Comparison of ENCODE assay signal across 24 mouse cellular contexts in the genomic region with DNA sequence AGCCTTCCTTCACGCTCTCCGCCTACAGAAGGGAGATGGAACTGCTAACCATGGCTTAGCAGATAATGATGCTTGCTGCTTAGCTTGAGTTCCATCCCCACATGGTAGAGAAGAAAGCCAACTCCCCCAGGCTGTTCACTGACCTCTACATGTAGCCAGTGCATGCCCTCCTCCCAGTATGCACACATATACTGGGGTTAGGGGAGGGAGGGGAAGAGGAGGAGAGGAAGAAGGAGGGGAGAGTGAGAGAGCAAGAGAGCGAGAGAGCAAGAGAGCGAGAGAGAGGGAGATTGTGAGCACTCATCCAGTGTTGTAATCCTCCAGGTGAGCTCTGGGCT.
DNase-seq lines count a peak whose midpoint lies in the region; ATAC-seq and TF ChIP-seq lines count a peak whose summit lies in the region.
"Had no signal": no experiment of that assay in that cellular context is flagged by ENCODE, and none has a peak within 500 bp of the region (broad histone marks: within the 10 kb centered on the region; RNA-seq: fewer than 3 reads in every experiment).

No protein-coding gene starts in this region.

- H3K27ac ChIP-seq in embryonic facial prominence, embryonic 13.5 days = peak overlapping the region; percentile 48; the same call in 1 of the 2 replicates
- H3K27ac ChIP-seq in embryonic facial prominence, embryonic 10.5 days (replicated peaks) = no peak overlapping the region
- H3K27ac ChIP-seq in kidney, embryonic 15.5 days = peak overlapping the region; percentile 48; the same call in 1 of the 2 replicates
- peak overlapping the region; percentile 3; the same call in 1 of the 2 replicates for H3K27ac ChIP-seq in kidney, postnatal 0 days
- H3K27ac ChIP-seq in forebrain, embryonic 15.5 days (replicated peaks) = no peak overlapping the region
- H3K27ac ChIP-seq: forebrain, embryonic 10.5 days; forebrain, embryonic 12.5 days had no signal

- no peak overlapping the region for H3K9ac ChIP-seq in embryonic facial prominence, embryonic 13.5 days
- H3K9ac ChIP-seq in kidney, embryonic 15.5 days = no peak overlapping the region
- H3K9ac ChIP-seq in kidney, postnatal 0 days (ENCODE audit: low read depth, low read length) = no peak overlapping the region
- H3K9ac ChIP-seq in forebrain, embryonic 15.5 days (replicated peaks) = no peak overlapping the region
- H3K9ac ChIP-seq: forebrain, embryonic 12.5 days; forebrain, postnatal 0 days had no signal

- H3K4me3 ChIP-seq in embryonic facial prominence, embryonic 13.5 days = no peak overlapping the region
- no peak overlapping the region for H3K4me3 ChIP-seq in embryonic facial prominence, embryonic 10.5 days
- no peak overlapping the region for H3K4me3 ChIP-seq in kidney, embryonic 15.5 days (replicated peaks)
- H3K4me3 ChIP-seq in kidney, postnatal 0 days (replicated peaks; ENCODE audit: low read depth, low read length) = no peak overlapping the region
- H3K4me3 ChIP-seq in forebrain, embryonic 15.5 days = no peak overlapping the region
- H3K4me3 ChIP-seq: erythroblast, embryonic 14.5 days; forebrain, embryonic 10.5 days; forebrain, embryonic 12.5 days had no signal

- peaks cover 24% of the 10 kb centered on the region for H3K27me3 ChIP-seq in embryonic facial prominence, embryonic 13.5 days
- peaks cover 24% of the 10 kb centered on the region for H3K27me3 ChIP-seq in embryonic facial prominence, embryonic 10.5 days (replicated peaks; ENCODE audit: low read depth, poor library complexity, severe bottlenecking)
- H3K27me3 ChIP-seq in kidney, embryonic 15.5 days = peaks cover 80% of the 10 kb centered on the region
- peaks cover 8% of the 10 kb centered on the region; the same call in 1 of the 2 replicates for H3K27me3 ChIP-seq in kidney, postnatal 0 days (ENCODE audit: insufficient read depth, low read length)
- no peaks in the 10 kb centered on the region for H3K27me3 ChIP-seq in forebrain, embryonic 15.5 days

- no peak overlapping the region for H3K4me2 ChIP-seq in embryonic facial prominence, embryonic 13.5 days
- H3K4me2 ChIP-seq in kidney, embryonic 15.5 days = peak overlapping the region; percentile 14; the same call in 1 of the 2 replicates
- no peak overlapping the region for H3K4me2 ChIP-seq in kidney, postnatal 0 days (ENCODE audit: low read length)
- H3K4me2 ChIP-seq in forebrain, embryonic 15.5 days (replicated peaks) = no peak overlapping the region
- H3K4me2 ChIP-seq: forebrain, embryonic 12.5 days had no signal

- DNase-seq in embryonic facial prominence, embryonic 10.5 days (ENCODE audit: low spot score) = no peak
- DNase-seq in kidney, postnatal 25 days = no peak
- peak; percentile 47 for DNase-seq in kidney, postnatal 0 days (ENCODE audit: low spot score)
- no peak for DNase-seq in kidney, postnatal 14 days
- DNase-seq: adrenal gland, adult 8-10 months; adrenal gland, postnatal 14 days; adrenal gland, postnatal 36 days; B cell, adult 2 months; cerebellum, adult 11-12 months; cerebellum, adult 2 months; cerebellum, adult 9-10 months; cerebellum, postnatal 25 days; forebrain, postnatal 0 days had no signal

- WGBS in embryonic facial prominence, embryonic 13.5 days = 87% methylated on average over 4 of the region's 4 CpGs
- 76% methylated on average over 4 of the region's 4 CpGs for WGBS in embryonic facial prominence, embryonic 10.5 days
- WGBS in kidney, embryonic 15.5 days = 47% methylated on average over 4 of the region's 4 CpGs
- 27% methylated on average over 4 of the region's 4 CpGs for WGBS in kidney, postnatal 0 days
- WGBS in forebrain, embryonic 15.5 days = 89% methylated on average over 4 of the region's 4 CpGs

- H3K4me1 ChIP-seq in embryonic facial prominence, embryonic 13.5 days = peaks cover 36% of the 10 kb centered on the region
- H3K4me1 ChIP-seq in embryonic facial prominence, embryonic 10.5 days = peaks cover 32% of the 10 kb centered on the region
- H3K4me1 ChIP-seq in kidney, embryonic 15.5 days = peaks cover 30% of the 10 kb centered on the region
- H3K4me1 ChIP-seq in kidney, postnatal 0 days (replicated peaks; ENCODE audit: insufficient read depth, low read length) = no peaks in the 10 kb centered on the region
- H3K4me1 ChIP-seq in forebrain, embryonic 15.5 days = no peaks in the 10 kb centered on the region

- no peak for TF ChIP-seq CTCF in kidney, postnatal 0 days (IDR thresholded peaks at IDR 0.05; ENCODE audit: low read depth)

- ATAC-seq in embryonic facial prominence, embryonic 13.5 days (ENCODE audit: insufficient number of reproducible peaks, insufficient read depth, low FRiP score, low TSS enrichment, low read depth) = no peak
- peak; percentile 61 for ATAC-seq in kidney, embryonic 15.5 days (replicated peaks; ENCODE audit: low FRiP score)
- no peak for ATAC-seq in kidney, postnatal 0 days (replicated peaks; ENCODE audit: low FRiP score, low read depth)
- ATAC-seq in forebrain, embryonic 15.5 days (replicated peaks) = no peak
- ATAC-seq: activated CD4-positive, CD25-positive, alpha-beta regulatory T cell, adult 4 months; CD4-positive, CD25-positive, alpha-beta regulatory T cell, adult 4 months; forebrain, embryonic 14.5 days; forebrain, postnatal 0 days; Patski had no signal

- no peaks in the 10 kb centered on the region for H3K9me3 ChIP-seq in embryonic facial prominence, embryonic 13.5 days
- no peaks in the 10 kb centered on the region for H3K9me3 ChIP-seq in embryonic facial prominence, embryonic 10.5 days
- no peaks in the 10 kb centered on the region for H3K9me3 ChIP-seq in kidney, embryonic 15.5 days (replicated peaks)
- no peaks in the 10 kb centered on the region for H3K9me3 ChIP-seq in kidney, postnatal 0 days (replicated peaks; ENCODE audit: low read length)
- no peaks in the 10 kb centered on the region for H3K9me3 ChIP-seq in forebrain, embryonic 15.5 days
- H3K9me3 ChIP-seq: forebrain, embryonic 10.5 days; forebrain, embryonic 12.5 days had no signal

- H3K36me3 ChIP-seq in embryonic facial prominence, embryonic 13.5 days = no peaks in the 10 kb centered on the region
- no peaks in the 10 kb centered on the region for H3K36me3 ChIP-seq in embryonic facial prominence, embryonic 10.5 days (replicated peaks)
- no peaks in the 10 kb centered on the region for H3K36me3 ChIP-seq in kidney, embryonic 15.5 days
- no peaks in the 10 kb centered on the region for H3K36me3 ChIP-seq in kidney, postnatal 0 days (ENCODE audit: insufficient read depth, low read length)
- H3K36me3 ChIP-seq in forebrain, embryonic 15.5 days = no peaks in the 10 kb centered on the region
- H3K36me3 ChIP-seq: forebrain, embryonic 10.5 days; forebrain, embryonic 12.5 days; G1E had no signal

Comparison
In these comparisons a context has a peak if more than half of its experiments do, and no peak if none do; other contexts are left out.
1. H3K27ac ChIP-seq: peak in embryonic facial prominence, embryonic 13.5 days (single experiment), kidney, embryonic 15.5 days (single experiment) and kidney, postnatal 0 days (single experiment); none in embryonic facial prominence, embryonic 10.5 days (single experiment) and forebrain, embryonic 15.5 days (single experiment).